Mouse (Mus musculus): Measurements from ENCODE around the gene Pdzd7.
"Not testable (repeated sequence)": the region's sequence is repeated elsewhere in the genome, so short reads cannot be mapped to it uniquely, and the experiment has no call there.

The Pdzd7 gene

GRCm38 (mm10) chr19:45058841-45059240 lies 13.3 kb upstream of the Pdzd7 start:
- DNase-seq (ENCODE audit: low read depth, low spot score), result no peak

DNA sequence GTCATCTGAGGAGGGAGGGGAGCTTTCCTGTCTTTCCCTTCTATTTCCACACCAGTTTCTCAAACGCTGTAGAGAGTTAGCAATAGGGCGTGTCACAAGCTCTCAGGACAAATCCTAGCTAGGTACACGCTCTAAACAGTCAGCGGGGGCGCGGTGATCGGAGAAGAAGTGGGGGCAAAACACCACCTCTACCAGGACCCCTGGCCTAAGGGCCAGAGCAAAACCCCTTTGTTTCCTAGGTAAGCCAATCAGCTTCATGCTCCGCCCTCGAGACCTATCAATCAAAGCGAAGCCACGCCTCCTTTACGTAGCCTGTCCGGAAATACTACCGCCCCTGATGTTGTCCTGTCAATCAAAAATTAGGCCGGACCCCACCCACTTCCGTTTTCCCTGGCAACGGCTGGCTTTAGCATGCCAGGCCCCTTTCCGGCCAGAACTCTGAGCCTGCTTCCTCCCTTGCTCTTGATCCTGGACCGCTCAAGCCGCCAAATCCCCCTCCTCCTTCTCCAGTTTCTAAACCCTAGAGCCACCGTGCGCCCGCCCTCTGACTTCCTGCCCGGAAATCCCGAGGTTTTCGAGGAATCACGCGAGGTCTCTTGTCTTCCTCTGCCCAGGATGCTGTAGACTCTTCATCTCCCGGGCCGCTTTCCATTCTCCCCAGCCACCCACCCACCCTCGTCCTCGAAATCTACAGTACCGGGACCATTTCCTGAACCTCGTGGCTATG lies 12.8 kb upstream of the Pdzd7 start:
- DNase-seq (ENCODE audit: low read depth, low spot score), result peak; percentile 95

DNA sequence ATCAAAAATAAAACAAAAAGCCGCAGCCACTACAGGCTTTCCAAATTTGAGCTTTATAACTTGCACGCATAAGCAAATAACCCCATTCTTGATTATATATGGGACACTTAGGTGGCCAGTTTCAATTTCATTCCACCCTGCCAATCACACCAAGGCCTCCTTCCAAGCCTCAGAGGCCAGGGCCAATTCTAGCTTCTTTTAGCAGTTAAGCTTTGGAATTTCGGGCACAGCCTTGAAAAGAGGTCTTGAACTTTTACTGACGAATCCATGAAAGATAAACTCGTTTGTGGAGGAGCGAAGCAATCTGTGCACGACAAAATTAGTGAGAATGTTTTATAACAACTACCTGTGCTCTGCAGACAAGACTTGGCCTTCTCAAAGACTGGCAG lies 12.2 kb upstream of the Pdzd7 start:
- DNase-seq (ENCODE audit: low read depth, low spot score), result no peak

DNA sequence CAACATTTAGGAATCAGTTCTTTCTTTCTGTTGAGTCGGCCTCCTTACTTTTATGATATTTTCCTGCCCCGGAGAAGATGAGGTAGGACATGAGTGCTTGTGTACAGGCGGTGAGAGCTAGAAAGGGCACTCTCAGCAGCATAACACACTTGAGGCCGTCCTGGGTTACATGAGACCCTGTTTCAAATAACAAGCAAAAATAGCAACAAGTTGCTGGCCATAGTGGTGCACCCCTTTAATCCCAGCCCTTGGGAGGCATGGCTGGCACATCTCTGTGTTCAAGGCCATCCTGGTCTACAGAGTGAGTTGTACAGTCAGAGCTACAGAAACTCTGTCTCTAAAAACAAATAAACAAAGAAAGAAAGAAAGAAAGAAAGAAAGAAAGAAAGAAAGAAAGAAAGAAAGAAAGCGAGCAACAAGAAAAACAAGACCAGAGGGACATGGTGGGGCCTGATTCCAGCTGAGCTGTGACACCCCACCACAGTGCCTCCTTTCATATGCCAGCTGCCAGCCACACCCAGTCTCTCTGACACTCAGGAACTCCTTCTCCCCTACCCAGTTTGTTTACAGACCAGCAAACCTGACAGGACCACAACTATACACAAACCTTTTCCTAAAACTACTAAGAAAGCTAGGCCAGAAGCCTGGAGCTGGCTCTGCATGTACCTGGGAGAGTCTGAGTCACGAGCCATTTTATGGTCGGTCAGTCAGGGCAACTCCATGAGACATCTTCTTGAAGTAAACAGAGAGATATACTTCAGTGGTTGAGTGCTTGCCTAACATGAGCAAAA lies 11.6 kb upstream of the Pdzd7 start:
- DNase-seq (ENCODE audit: low read depth, low spot score), result peak; percentile 30

DNA sequence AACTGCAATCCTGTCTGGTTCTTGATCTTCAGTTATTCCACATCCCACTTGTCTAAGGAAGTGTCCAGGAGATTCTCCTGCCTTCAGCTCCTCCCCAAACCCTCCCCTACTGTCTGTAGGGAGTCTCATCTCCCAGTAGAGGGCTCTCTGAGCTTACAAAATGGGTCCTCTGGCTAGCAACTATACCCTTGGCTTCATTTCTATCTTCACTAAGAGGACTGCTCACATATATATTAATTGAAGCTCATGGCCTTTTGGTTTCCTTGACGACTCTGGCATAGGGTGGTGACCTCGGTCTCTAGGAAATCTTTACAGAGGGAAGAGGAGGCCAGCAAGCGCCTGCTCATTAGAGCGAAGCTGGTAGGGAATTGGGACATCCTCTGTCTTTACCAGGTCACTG lies 10.8 kb upstream of the Pdzd7 start:
- DNase-seq (ENCODE audit: low read depth, low spot score), result peak; percentile 56

DNA sequence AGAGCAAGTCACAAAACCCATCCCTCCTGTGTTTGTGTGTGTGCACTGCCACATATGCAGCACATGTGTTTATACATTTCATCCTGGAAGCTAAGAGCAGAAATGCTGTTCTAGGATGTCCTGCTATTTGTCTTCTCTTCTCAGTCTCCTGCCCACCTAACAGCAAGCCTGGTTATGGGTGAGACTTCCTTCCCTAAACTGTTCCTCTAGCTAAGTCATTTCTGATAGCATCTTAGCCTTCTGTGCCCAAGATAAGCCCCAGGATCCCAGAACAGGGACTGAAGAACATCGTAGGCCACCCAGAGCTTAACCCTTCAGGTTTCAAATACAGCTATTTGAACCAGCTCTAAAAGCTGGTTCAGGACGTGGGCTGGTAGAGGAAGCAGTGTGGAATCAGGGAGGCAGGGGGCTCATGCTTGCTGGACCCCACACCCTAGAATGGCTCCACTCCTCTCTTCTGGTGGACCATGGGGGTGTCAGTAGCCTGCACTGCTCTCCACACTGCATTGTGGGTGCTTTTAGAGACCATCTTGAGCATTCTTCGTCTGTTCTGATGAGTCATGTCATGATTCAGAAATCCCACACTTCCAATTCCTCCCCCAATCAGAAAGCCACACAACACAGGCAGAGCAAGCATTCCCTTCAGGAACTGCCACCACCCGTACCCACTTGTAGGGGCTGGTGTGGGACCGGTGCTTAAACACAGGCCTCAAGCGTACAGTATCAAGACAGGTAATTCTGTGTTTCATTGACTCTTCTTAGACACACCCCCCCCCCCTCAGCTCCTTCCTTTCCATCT lies 9.6 kb upstream of the Pdzd7 start:
- DNase-seq (ENCODE audit: low read depth, low spot score), result no peak

DNA sequence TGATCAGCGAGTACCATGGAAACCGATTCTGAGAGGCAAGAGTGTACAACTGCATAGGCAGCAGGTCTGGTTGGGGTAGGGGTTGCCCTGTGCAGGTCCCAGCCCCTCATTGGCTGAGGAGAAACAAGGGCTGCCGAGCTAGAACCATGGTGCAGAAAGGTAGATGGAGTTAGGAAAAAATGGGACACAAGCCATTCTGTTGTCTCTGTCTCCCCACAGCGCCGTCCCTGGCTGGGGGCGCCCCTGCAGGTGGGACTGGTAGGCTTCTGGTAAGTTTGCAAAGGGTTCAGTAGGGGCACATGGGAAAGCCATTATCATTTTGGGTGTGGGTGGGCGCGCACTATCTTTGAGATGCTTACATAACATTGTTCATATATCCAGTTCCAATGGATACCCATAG lies 7.9 kb upstream of the Pdzd7 start:
- DNase-seq (ENCODE audit: low read depth, low spot score), result no peak

DNA sequence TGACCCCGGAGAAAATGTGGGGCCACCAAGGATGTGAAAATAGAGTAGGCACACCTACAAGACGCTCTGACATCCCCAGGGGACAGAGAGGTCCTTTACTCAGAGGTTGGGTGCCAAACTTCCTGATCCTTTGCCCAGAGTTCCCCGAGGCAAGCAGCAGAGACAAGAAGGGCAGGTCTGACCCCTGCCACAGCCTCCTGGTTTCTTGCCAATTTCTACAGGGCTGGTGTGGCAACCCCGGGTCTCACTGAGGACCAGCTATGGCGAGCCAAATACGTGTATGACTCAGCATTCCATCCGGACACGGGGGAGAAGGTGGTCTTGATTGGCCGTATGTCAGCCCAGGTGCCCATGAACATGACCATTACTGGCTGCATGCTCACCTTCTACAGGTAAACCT lies 4.0 kb upstream of the Pdzd7 start:
- no peak for DNase-seq (ENCODE audit: low read depth, low spot score)

- no peak for DNase-seq (ENCODE audit: low read depth, low spot score)
Observed at GRCm38 (mm10) chr19:45048644-45049365, 3.3 kb upstream of the Pdzd7 start.

DNA sequence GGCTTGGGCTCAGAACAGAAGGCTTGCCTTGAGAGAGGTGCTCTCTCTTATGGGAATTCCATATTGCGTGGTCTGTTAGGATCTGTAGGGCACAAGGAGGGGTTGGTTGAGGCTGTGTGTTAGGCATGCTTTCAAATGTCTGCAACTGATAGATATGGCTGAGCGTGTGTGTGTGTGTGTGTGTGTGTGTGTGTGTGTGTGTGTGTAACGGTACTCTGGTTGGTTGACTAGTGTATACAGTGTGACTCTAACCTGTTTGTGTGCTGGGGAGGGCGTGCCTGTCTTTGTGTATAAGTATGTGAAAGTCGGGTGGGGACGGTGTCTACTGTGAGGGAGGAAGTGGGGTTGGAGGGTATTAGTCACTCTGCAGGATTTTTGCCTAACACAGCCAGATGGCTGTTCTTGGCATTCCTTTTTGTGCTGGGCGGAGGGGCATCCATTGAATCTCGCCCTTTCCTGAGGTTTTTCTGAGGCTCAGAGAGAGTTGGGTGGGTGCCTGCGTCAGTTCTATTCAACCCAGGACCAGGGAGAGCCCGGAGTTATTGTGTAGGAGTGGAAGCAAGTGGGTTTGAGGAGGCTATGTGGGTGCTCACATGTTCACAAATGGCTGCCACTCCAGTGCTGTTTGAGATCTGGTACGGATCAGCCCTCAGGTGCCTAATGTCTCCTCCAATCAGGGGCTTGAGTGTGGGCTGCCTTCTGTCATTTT lies 2.6 kb upstream of the Pdzd7 start:
- peak; percentile 88 for DNase-seq (ENCODE audit: low read depth, low spot score)

- DNase-seq (ENCODE audit: low read depth, low spot score), result peak; percentile 95
Observed at GRCm38 (mm10) chr19:45047417-45047934, 2.0 kb upstream of the Pdzd7 start, which contains the start of gene Sfxn3. TSS of gene Sfxn3 (plus strand) at chr19:45047503.

DNA sequence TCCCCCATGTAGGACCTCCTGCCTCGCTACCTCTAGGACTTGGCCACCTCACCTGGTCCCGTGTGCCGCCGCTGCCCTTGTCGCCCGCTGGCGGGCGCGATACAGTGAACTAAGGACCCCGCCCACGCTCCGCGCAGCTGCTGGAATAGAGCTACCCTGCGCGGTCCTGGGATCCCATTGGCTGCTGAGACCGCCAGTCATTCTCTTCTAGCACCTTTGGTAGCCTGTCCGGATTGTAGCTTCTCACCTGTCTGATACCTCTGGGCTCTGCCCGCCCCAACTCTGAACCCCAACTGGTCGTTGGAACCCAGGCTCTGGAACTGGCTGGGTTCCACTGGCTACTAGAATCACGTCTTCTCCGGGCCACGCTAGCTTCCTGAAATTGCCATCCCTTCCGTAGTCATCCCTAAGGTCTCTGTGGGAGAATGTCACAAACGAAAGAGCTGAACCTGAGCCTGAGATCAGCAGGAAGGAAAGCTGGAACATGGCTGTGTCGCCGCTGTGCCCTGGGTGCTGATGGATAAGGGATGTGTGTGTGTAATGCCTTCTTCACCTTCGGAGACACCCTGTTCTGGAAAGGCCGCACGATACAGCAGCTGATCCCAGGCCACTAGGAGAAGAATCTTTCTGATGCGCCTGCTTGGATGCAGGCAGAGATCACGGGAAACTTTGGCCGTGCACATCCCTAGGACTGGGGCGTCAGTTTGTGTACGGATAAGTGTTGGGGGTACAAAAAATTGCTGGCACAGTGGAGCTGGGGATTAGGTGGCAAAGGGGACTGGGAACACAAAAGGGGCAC lies 1.2 kb upstream of the Pdzd7 start:
- peak; percentile 89 for DNase-seq (ENCODE audit: low read depth, low spot score)

- DNase-seq (ENCODE audit: low read depth, low spot score), result no peak
Observed at GRCm38 (mm10) chr19:45045236-45045635, 281 bp downstream of the Pdzd7 start.

DNA sequence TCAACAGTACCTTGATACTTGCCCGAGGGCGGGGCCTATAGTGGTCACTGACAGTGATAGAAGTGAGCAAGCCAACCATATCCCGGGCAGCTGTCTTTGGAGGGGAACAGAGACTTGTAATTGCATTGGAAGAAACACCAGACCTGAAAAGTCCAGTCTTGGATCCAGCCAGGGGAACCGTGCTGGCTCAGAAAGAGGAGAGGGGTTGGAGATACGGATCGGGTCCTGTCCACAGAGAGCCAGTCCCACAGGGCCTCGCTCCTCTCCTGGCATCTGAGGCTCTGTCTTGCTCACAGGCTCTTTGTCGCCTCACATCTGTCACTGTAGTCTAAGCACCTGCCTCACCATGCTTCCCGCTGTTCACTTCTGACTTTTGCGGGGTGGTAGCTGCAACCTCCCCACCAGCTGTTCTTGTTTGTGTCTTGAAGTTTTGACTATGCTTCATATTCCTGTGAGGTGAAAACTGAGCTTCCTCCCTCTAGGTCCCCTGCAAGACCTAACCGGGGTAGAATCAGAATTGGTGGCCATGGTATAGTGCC lies 1.1 kb downstream of the Pdzd7 start:
- DNase-seq (ENCODE audit: low read depth, low spot score), result no peak

DNA sequence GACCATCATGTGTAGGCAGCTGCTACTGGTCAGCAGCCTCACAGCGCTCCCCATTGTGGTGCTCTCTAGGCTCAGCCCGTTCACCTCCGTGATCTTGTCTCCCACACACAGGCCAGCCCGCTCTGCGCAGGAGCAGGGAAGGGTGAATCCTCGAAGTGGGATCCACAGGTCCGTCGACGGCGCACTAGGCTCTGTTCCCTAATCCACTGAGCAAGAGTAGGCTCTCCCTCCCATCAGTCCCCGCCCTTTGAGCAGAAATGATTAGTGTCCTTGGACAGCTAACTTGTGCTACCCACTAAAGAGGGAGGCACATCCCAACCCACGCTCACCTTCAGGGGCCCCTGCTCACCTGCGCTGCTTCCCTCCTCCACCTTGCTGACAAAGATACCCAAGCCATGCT lies 5.3 kb downstream of the Pdzd7 start:
- no peak for DNase-seq (ENCODE audit: low read depth, low spot score)

DNA sequence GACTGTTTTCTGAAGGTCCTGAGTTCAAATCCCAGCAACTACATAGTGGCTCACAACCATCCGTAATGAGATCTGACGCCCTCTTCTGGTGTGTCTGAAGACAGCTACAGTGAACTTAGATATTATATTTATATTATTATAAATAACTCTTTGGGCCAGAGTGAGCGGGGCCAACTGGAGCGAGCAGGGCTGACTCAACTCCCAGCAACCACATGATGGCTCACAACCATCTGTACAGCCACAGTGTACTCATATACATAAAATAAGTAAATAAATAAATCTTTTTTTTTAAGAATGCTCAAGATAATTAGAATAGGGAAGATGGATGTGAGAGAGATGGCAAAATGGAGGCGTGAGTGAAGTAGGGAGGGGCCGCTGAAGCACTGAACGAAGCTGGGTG lies 7.3 kb downstream of the Pdzd7 start:
- not testable (repeated sequence) for DNase-seq (ENCODE audit: low read depth, low spot score)

DNA sequence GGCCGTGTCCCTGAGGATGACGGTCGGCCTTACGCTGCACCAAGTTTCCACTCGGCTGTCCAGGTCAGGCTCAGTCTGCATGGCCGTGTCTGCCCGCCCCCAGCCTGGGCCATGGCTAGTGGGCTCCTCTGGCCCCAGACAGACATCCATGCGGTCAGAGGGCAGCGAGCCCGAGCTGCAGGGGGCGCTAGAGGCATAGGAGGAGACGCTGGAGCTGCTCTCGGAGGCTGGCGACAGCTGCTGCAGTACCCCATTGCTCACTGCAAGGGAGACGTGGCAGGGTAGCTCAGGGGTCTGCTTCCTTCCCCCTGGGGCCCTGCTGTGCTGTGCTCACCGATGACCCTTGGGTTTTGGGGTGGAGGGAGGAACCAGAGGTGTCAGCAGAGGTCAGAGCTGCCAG lies 8.7 kb downstream of the Pdzd7 start:
- DNase-seq (ENCODE audit: low read depth, low spot score), result peak; percentile 48

GRCm38 (mm10) chr19:45032570-45033332 lies 12.8 kb downstream of the Pdzd7 start:
- peak; percentile 24 for DNase-seq (ENCODE audit: low read depth, low spot score)

- peak; percentile 68 for DNase-seq (ENCODE audit: low read depth, low spot score)
Observed at GRCm38 (mm10) chr19:45031780-45032179, 13.7 kb downstream of the Pdzd7 start.
